17 mouse cellular contexts compared by ENCODE assay signal in the genomic region with DNA sequence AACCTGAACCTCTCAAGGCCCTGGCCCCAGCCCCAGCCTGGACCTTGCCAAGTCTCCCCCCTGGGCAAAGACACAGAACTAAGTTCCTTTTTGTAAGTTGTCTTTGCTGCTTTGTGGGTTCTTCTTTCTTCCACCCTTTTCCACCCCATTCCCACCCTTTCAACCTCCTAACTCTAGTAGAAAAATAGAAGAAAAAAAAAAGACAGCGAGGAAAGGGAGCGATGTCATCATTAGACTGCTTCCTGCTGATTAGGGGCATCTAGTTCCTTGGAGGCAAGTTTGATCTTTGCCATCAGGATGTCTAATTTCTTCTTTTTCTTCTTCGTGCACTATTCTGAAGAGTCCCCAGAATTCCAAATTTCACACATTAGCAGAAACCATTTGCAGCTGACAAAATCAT.
"Had no signal": no experiment of that assay in that cellular context is flagged by ENCODE, and none has a peak within 500 bp of the region (broad histone marks: within the 10 kb centered on the region; RNA-seq: fewer than 3 reads in every experiment).

No protein-coding gene starts in this region.

- ATAC-seq: lung, postnatal 0 days had no signal

- H3K4me2 ChIP-seq: lung, embryonic 15.5 days; midbrain, embryonic 12.5 days; neural tube, embryonic 12.5 days; stomach, embryonic 15.5 days had no signal

- H3K9me3 ChIP-seq: lung, embryonic 15.5 days; neural tube, embryonic 12.5 days; stomach, embryonic 15.5 days had no signal

- H3K4me3 ChIP-seq: lung, embryonic 15.5 days; megakaryocyte, embryonic 14.5 days; midbrain, embryonic 12.5 days; neural tube, embryonic 12.5 days; stomach, embryonic 15.5 days had no signal

- H3K9ac ChIP-seq: liver, embryonic 14.5 days; lung, embryonic 15.5 days; midbrain, embryonic 12.5 days; neural tube, embryonic 12.5 days; stomach, embryonic 15.5 days had no signal

- H3K27me3 ChIP-seq: lung, embryonic 15.5 days; megakaryocyte, embryonic 14.5 days; midbrain, embryonic 12.5 days; neural tube, embryonic 12.5 days; stomach, embryonic 15.5 days had no signal

- H3K27ac ChIP-seq: liver, embryonic 14.5 days; lung, embryonic 15.5 days; macrophage; midbrain, embryonic 12.5 days; neural tube, embryonic 12.5 days; stomach, embryonic 15.5 days; stomach, postnatal 0 days had no signal

- DNase-seq: lung, adult 2 months; lung, postnatal 14 days; lung, postnatal 36 days; midbrain, embryonic 14.5 days; right cerebral cortex, postnatal 14 days; thymus, adult 2 months; thymus, postnatal 25 days; thymus, postnatal 4 days had no signal

- H3K4me1 ChIP-seq: lung, embryonic 15.5 days; midbrain, embryonic 12.5 days; neural tube, embryonic 12.5 days; stomach, embryonic 15.5 days had no signal
